Mouse (Mus musculus) small intestine, adult 2 months (tissue): ENCODE results near the gene Csn1s2b.

Experiments
- CTCF ChIP-seq: fragments of 200-500 bp; IDR thresholded peaks from 2 replicates; pipeline ENCODE4 v1.5.1; 2012; ENCODE audit warnings: low read depth, mild to moderate bottlenecking, control low read depth, inconsistent platforms, low read length, moderate library complexity, mixed read lengths; ENCODE audit not compliant: insufficient replicate concordance, insufficient read length; ENCODE audit errors: extremely low read depth
- POLR2A ChIP-seq: fragments of 200-500 bp; IDR thresholded peaks from 2 replicates; pipeline ENCODE4 v1.6.1; 2012; ENCODE audit warnings: low read depth, mild to moderate bottlenecking, control low read depth, inconsistent platforms, low read length, moderate library complexity

DNA sequence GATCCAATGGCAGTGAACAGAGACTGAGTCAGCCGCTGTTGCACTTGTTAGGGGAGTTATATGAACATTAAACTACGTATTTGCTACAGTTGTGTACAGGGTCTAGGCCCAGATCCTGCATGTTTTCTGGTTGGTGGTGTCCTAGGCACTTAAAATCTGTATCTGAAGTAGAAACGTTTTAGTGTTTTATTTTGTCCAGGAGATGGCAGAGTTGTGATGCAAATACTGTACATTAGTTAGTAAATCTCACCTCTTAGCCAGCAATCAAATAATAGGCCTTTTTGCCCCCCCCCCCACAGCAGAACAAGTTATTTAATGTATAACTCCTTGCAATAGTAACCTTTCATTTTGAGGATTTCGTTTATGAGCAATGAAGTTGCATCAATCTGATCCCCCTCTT lies 25.2 kb upstream of the Csn1s2b start:
- TF ChIP-seq CTCF, result no peak
- TF ChIP-seq POLR2A, result no peak
